Mouse (Mus musculus): Measurements from ENCODE around the gene Vegfa. TPM values are rescaled to one million over a fixed set of nuclear protein-coding genes. Genes with fewer than 3 reads are reported as not detected.
"Not testable (repeated sequence)": the region's sequence is repeated elsewhere in the genome, so short reads cannot be mapped to it uniquely, and the experiment has no call there.

The Vegfa gene
- polyA plus RNA-seq, 2 experiments from 2014 or later: not detected

DNA sequence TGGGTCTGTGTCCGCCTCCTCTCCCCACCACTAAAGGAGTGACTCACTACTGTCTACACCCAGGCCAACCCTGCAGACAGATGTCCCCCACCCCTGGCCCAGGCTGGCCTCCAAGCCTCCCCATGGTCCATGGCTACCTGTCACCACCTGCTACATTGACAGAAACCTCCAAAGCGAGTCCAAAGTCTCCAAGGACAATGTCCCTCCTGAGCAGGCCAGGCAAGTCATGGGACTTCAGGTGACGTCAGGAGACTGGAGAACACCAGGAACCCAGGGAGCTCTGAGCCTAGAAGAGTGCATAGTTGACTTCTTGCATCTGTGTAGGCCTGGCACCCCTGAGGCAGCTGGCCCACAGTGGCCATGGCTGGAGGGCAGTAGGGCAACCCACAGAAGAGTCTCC, 45.3 kb downstream of the Vegfa start:
- ATAC-seq: no peak

DNA sequence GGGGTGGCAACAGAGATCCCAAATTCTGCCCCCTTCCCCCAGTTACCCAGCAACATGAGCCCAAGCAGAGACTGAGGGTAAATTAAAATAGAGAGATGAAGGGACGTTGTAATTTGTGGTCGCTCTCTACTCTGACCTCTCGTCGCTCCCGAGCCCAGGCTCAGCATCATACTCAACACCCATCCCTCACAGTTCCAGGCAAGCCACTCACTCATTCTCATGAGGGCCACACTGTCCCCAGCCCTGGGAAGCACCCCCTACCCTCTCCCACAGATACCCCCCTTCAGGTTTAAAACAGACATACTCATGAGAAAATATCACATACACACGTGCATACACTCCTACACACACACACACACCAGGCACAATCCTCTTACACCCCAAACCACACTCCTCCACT, 45.8 kb downstream of the Vegfa start:
- no peak for ATAC-seq

DNA sequence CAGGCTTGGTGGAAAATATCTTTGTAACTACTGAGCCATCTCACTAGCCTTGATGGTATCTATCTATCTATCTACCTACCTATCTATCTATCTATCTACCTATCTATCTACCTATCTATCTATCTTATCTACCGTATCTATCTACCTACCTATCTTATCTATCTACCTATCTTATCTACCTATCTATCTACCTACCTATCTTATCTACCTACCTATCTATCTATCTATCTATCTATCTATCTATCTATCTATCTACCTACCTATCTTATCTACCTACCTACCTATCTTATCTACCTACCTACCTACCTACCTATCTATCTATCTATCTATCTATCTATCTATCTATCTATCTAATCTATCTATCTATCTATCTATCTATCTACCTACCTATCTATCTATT, 49.0 kb downstream of the Vegfa start:
- ATAC-seq: not testable (repeated sequence)

DNA sequence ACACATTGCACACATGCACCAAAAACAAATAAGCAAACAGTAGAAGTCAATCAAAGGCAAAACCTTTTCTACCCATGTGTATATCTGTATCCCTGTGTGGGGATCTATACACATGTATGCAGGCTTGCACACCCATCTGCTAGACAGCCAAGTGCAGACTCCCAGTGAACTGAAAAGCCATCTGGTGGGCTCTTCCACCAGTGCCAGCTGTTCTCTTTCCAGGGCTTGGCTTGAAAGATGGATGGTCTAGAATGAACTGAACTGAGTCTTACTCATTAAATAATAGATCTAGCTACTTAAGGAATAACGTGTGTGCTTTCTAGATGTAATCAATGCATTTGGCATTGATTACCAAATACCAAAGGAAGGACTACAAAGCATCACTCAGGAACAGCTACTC, 50.3 kb downstream of the Vegfa start:
- no peak for ATAC-seq

DNA sequence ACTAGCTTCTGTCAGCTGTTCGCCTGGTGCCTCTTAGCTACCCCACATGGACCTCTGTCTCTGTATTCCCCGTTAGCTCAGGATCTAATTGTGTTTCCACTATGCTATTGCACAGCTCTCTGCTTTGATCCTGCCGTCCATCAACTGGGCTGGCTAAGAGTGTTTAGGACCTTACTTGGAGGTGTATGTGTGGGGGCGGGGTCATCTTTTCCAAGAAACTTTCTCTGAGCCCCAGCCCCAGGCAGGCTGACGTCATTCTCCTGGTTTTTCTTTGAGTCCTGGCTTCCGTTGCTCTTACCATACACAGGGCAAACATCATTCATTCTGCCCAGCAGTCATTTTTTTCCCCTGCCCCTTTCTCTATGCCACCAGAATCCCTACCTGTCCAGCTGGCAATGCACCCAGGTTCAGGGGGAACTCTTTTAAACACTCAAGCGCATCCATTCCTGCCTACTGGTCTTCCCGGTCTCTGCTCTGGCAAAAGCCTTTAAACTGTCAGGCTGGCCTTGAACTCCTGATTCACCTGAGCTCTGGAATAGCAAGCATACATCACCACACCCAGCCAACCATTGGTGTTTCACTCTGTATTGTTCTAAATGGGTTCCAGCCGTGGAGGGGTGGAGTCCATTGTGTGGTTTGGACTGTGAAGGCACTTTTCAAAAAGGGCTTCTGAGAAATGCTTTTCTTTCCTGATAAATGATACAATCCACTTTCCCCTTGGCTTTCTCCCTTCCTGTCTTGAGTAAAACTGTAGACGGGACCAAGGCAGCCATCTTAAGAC, 53.0 kb downstream of the Vegfa start:
- ATAC-seq: no peak

DNA sequence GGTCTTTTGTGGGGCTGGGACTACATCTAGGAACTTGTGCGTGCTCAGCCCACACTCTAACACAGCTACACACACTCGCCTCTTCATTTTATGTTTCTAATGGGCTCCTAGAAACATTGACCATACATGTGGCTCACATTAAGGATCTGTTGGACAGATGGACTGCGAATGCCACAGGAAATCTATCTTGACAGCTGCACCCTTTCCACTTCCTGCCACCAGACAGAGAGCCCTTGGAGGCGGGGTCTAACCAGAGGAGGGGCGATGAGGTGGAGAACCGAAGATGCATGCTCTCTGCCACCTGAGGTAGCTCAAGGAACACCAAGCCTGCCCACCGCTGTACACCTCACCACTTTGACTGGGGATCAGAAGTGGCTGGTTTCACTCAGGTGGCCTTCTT, 57.7 kb downstream of the Vegfa start:
- no peak for ATAC-seq

DNA sequence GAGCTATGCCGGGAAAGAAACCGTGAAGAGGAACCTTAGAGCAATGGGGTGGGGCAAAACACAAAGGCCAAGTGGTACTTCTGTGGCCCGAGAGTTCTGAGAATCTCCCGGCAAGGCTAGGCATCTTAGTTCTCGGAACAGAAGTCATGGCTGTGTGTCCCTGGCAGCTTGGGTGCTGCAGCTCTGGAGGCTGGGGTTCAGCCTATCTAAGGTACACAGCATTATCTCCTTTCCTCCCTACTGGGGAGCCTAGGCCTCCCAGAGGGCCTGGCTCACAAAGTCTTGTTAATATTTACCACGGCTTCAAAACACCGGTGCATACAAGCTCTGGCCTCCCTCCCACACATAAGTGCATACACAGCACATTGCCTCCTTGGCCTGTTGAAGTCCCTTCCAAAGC, 59.0 kb downstream of the Vegfa start:
- no peak for ATAC-seq

DNA sequence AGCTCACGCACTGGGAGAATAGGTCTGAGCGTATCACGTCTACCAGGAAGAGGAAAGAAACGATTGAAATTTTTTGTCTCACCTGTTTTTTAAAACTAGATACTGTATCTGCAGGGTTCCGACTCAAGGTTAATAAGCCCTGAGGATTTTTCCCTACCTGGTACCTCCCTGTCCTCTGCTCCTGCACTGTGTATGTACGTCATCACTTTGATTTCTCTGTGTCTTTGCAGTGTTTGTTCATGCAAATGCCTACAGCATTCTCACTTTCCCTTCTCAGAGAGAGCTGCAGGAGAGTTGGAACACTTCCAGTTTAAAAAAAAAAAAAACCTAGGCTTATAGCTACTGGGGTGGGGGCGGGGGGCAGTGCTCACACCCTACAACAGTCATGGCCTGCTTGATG, 59.8 kb downstream of the Vegfa start:
- no peak for ATAC-seq

DNA sequence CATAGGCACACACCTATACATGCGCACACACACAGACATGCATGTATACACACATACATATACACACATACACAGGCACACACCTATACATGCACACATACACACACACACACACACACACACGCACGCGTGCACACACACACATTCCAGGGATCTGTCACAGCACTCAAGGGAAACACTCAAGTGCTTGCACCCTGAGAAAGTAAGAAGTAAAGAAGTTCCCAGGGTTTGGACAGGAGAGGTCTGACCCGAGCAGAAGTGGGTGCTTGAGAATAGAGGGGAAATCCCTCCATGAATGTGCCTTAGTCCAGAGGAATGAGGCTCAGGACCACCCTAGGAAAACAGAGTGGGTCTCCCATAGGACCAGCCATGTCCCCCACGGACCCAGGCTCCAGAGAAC, 60.4 kb downstream of the Vegfa start:
- ATAC-seq: no peak

DNA sequence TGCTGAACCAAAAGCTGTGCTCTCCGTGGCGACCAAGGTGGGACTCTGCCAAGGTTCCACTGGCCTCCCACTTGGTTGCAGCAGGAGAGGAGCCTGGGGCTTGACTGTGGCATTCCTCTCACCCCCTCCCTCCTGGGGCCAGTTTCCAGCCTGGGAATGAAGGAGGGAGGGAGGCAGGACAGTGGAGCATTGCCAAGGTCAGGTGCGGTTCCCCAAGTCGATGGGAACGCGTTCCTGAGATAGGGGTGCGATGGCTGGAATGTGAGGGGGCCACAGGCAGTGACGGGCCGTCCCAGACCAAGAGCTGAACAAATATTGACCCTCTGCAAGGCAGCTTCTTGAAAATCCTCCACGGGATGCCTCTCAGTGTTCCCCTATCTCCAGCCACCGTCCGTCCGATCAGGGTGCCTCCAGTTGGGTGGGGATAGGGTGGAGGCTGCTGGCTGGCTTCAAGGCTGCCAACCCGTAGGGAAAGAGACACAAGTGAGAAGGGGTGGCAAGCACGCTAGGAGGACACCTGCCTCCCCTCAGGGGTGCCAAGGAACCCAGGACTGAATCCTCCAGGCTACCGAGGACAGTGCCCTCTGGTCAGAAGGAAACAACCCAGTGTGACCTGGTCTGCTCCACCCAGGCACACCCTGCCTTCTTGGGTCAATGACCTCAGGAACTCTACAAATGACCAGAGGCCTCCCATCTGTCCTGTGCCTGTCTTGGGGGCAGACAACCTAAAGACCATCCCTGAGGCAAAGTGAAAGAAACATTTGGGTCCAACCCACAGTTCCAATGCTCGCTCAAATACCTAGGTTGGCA, 61.2 kb downstream of the Vegfa start:
- ATAC-seq: no peak

DNA sequence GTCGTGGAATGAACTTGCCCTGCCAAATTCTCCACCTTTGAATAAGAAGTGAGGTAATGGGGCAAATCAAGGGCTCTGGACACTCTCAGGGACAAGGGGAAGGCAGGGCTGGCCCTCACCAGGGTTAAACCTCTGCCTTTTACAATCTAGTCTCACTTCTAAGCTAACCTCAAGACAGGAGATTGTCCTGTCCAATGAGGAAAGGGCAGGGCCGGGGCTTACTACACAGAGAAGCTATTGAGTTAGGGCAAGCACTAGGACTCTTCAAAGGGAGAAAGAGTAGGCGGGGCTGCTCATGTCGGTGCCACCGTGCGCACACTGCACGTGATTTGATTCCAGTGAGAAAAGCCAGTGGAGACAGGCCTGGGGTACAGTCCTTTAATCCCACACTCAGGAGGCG, 62.6 kb downstream of the Vegfa start:
- ATAC-seq: no peak

DNA sequence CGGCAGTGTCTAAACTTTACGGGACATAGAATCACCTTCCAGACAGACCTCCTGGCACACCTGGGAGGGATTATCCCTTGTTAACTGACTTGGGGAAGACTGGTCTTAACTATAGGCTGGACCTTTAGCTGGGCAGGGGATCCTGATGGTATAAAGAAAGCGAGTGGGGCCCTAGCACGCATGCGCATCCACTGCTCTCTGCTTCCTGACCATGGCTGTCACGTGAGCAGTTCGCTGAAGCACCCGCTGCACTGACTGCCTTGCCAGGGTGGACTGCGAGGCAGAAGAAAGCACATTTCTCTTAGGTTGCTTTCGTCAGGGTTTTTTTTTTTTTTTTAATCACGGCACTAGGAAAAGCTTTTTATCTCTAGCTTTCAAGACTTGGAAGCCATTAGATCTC, 63.8 kb downstream of the Vegfa start:
- no peak for ATAC-seq

Other genes with a start within 250 kb of the Vegfa start
- gene Mrps18a, start 78.6 kb upstream of the Vegfa start, polyA plus RNA-seq (2017; shearing (Covaris generic)): 100 to 1,000 TPM; 101 to 132 TPM
- 1 to 10 TPM; 1.5 TPM for gene Rsph9, start 111.8 kb upstream of the Vegfa start, polyA plus RNA-seq (2017; shearing (Covaris generic))
- gene Mad2l1bp, start 121.2 kb upstream of the Vegfa start, polyA plus RNA-seq (2017; shearing (Covaris generic)): 10 to 100 TPM; 59.6 to 59.9 TPM
- gene Gtpbp2, start 128.7 kb upstream of the Vegfa start, polyA plus RNA-seq (2017; shearing (Covaris generic)): 10 to 100 TPM; 39.6 to 55.7 TPM
- 1 to 10 TPM; 8.3 to 10.0 TPM for gene Polh, start 170.3 kb upstream of the Vegfa start, polyA plus RNA-seq (2017; shearing (Covaris generic))
- gene Xpo5, start 170.4 kb upstream of the Vegfa start, polyA plus RNA-seq (2017; shearing (Covaris generic)): 10 to 100 TPM; 21.3 to 29.8 TPM
- 100 to 1,000 TPM in 1 of 2 experiments, 10 to 100 TPM in 1; 86.1 to 118 TPM for gene Polr1c, start 215.7 kb upstream of the Vegfa start, polyA plus RNA-seq (2017; shearing (Covaris generic))
- gene Yipf3, start 215.7 kb upstream of the Vegfa start, polyA plus RNA-seq (2017; shearing (Covaris generic)): 10 to 100 TPM; 56.0 to 56.2 TPM
- under 1 TPM in 1 of 2 experiments, not detected in 1; 0.42 TPM for gene Lrrc73, start 221.2 kb upstream of the Vegfa start, polyA plus RNA-seq (2017; shearing (Covaris generic))

All from activated CD4-positive, CD25-positive, alpha-beta regulatory T cell, adult 4 months (primary cell).